Mouse (Mus musculus) heart, adult 2 months (tissue): ENCODE measurements around the gene Ttyh3. TPM values are rescaled to one million over a fixed set of nuclear protein-coding genes. Genes with fewer than 3 reads are reported as not detected.

Source experiments
- DNase-seq, 2 experiments: peaks; one replicate each; pipeline ENCODE4 v3.0.0; 2021
- H3K27ac ChIP-seq: fragments of 200-600 bp; 2 replicates; pipeline ENCODE4 v1.8.1; 2022
- H3K27me3 ChIP-seq: fragments of 200-500 bp; 2 replicates; pipeline ENCODE4 v1.6.1; 2012; ENCODE audit warnings: mild to moderate bottlenecking, low read length, inconsistent platforms, mixed read lengths; ENCODE audit not compliant: control insufficient read depth, insufficient read depth
- H3K36me3 ChIP-seq: fragments of 200-500 bp; 2 replicates; pipeline ENCODE4 v1.6.1; 2012; ENCODE audit warnings: low read length, inconsistent platforms; ENCODE audit not compliant: control insufficient read depth, insufficient read depth
- H3K4me1 ChIP-seq: fragments of 200-500 bp; 2 replicates; pipeline ENCODE4 v1.6.1; 2011; ENCODE audit warnings: low read length; ENCODE audit not compliant: control insufficient read depth, insufficient read depth
- H3K4me3 ChIP-seq: fragments of 200-600 bp; 2 replicates; pipeline ENCODE4 v1.8.1; 2022
- H3K79me2 ChIP-seq: fragments of 200-500 bp; replicated peaks from 2 replicates; pipeline ENCODE4 v1.6.1; 2012; ENCODE audit warnings: mild to moderate bottlenecking, inconsistent platforms, low read length, moderate library complexity, mixed read lengths; ENCODE audit not compliant: control insufficient read depth, insufficient read depth
- H3K9ac ChIP-seq: fragments of 200-500 bp; 2 replicates; pipeline ENCODE4 v1.6.1; 2012; ENCODE audit warnings: low read depth, mild to moderate bottlenecking, control low read depth, inconsistent platforms, low read length, mixed read lengths
- CTCF ChIP-seq: fragments of 200-600 bp; IDR thresholded peaks from 2 replicates; pipeline ENCODE4 v1.8.1; 2022; ENCODE audit warnings: antibody characterized with exemption, mild to moderate bottlenecking, moderate library complexity
- EP300 ChIP-seq: fragments of 200-500 bp; IDR thresholded peaks from 2 replicates; pipeline ENCODE4 v1.6.1; 2011; ENCODE audit warnings: low read depth, low read length, control low read depth; ENCODE audit not compliant: insufficient read depth
- POLR2A ChIP-seq: fragments of 200-500 bp; IDR thresholded peaks from 2 replicates; pipeline ENCODE4 v1.6.1; 2011; ENCODE audit warnings: mild to moderate bottlenecking, low read depth, low read length, control low read depth; ENCODE audit not compliant: insufficient read depth
- WGBS: fragments of 180-500 bp; shearing (Covaris S2); methylation state at CpG from one replicate; pipeline ENCODE4 v1.1.7; 2018; 5-methylcytosine and 5-hydroxymethylcytosine counted together
- intact Hi-C: fragments of 180-260 bp; cut with DNase I; formaldehyde crosslinking; loops from one replicate; pipeline ENCODE4 v1.15.1; 2025
- polyA plus RNA-seq: library from polyadenylated mRNA; depleted of rRNA; stranded (reverse); fragments of >200 nt; gene quantifications from 2 replicates; pipeline ENCODE4 v1.2.3, GENCODE M21; 2012
- total RNA-seq, 2 experiments: library from RNA; stranded (reverse); gene quantifications; 2 replicates each; pipeline ENCODE4 v1.2.3; 2021

Ttyh3 gene
- total and polyA plus RNA-seq, 3 experiments, result 10.6 to 14.6 (median 11.0) TPM

- H3K27me3 ChIP-seq, result no peaks in the 10 kb centered on the region
- H3K4me1 ChIP-seq, result peaks cover 3% of the 10 kb centered on the region; the same call in 1 of the 2 replicates
- intact Hi-C loops, result loop anchor here (2.0 kb wide), 1 partner anchor 123 kb away; no protein-coding TSS in a partner anchor
- TF ChIP-seq EP300, result peak; percentile 27; the same call in 1 of the 2 replicates
- peak; percentile 85 for TF ChIP-seq CTCF
- no peak for TF ChIP-seq POLR2A
- H3K79me2 ChIP-seq, result no peaks in the 10 kb centered on the region
- WGBS, result 42% methylated on average over 7 of the region's 7 CpGs
- no peaks in the 10 kb centered on the region for H3K36me3 ChIP-seq
- DNase-seq, result peak; percentile 69 to 70
- no peak overlapping the region for H3K4me3 ChIP-seq
- H3K9ac ChIP-seq, result no peak overlapping the region
- no peak overlapping the region for H3K27ac ChIP-seq
These were observed 14.9 kb upstream of the Ttyh3 start for GRCm38 (mm10) chr5:140663621-140664180.

DNA sequence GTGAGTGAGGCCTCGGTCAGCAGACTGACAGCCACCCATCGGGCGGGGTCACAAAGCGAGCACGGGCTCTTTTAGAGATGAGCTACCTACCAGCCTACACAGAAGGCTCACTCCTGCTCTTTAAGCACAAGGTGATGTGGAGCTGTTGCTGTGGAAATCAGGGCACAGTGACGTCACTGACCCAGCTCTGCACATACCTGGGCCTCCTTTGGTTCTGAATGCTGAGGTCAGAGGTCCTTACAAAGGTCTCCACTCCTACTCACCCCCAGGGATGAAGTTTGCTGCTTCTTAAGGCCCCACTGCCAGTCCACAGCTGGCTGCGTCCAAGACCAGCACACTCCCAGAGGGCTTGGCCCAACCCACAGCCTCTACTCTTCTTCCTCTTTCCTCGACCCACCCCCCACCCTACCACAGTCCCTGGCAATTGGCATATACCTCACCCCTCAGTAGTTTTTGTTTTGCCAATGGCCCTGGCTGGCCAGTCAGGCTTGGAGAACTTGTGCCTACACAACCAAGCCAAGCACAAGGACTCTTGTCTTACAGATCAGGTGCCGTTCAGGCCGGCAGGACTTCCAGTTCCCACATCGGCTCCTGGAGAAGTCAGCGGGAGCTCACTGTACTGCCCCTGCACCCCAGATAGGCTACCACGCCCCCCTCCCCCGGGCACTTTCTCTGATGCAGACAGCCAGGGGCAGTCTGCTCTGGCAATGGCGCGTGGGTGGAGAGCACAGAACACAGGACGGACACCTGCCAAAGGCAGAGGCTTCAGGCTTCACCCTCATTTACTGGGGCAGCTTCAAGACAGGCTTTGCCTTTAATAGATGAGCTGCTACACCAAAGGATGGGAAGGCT is 14.1 kb upstream of the Ttyh3 start:
- TF ChIP-seq EP300 (no peak), POLR2A (no peak), CTCF (no peak)
- no peak overlapping the region for H3K9ac ChIP-seq
- intact Hi-C loops, result no loop called here
- no peaks in the 10 kb centered on the region for H3K36me3 ChIP-seq
- peaks cover 3% of the 10 kb centered on the region; the same call in 1 of the 2 replicates for H3K4me1 ChIP-seq
- peak in 1 of 2 experiments; percentile 27 for DNase-seq
- WGBS, result 68% methylated on average over 17 of the region's 17 CpGs
- no peak overlapping the region for H3K4me3 ChIP-seq
- H3K79me2 ChIP-seq, result no peaks in the 10 kb centered on the region
- H3K27me3 ChIP-seq, result no peaks in the 10 kb centered on the region
- no peak overlapping the region for H3K27ac ChIP-seq

DNA sequence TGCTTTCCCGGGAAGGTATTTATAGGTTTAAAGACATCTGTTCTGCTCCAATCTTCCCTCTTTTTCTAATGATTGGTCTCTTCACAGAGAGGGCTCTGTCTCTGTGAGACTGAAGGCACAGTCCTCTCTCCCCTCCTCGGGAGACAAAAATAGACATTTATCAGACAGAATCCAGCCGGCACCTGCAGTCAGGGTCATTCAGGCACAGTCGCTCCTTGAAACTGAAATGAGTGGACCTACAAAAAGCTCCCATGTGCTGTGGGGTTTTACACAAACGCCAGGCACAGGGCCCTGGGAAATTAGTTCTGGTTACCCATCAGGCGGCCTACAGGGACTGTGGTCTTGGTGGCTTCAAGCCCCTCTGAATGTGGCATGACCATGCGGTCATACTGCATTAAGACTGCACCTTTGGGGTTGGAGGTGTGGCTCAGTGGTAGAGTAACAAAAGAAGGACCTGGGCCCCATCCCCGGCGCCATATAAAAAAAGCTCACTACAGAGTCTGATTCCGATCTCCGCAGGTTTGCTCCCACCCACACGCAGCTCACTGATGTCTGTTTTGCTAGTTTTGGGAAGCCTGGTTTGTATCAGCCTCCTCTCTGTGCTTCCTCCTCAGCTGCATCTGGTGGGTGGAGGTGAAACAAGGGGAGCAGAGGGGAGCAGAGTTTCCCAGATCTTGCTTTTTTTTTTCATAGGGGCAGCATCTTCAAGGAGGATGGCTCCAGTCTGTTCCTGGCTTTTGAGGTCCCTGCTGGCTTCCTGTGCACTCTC is 13.2 kb upstream of the Ttyh3 start:
- Histone ChIP-seq H3K27ac (no peak overlapping the region), H3K36me3 (no peaks in the 10 kb centered on the region), H3K4me3 (no peak overlapping the region), H3K9ac (no peak overlapping the region), H3K4me1 (peaks cover 3% of the 10 kb centered on the region; the same call in 1 of the 2 replicates), H3K27me3 (no peaks in the 10 kb centered on the region), H3K79me2 (no peaks in the 10 kb centered on the region)
- intact Hi-C loops, result no loop called here
- WGBS, result 46% methylated on average over 12 of the region's 12 CpGs
- no peak for DNase-seq
- no peak for TF ChIP-seq POLR2A

DNA sequence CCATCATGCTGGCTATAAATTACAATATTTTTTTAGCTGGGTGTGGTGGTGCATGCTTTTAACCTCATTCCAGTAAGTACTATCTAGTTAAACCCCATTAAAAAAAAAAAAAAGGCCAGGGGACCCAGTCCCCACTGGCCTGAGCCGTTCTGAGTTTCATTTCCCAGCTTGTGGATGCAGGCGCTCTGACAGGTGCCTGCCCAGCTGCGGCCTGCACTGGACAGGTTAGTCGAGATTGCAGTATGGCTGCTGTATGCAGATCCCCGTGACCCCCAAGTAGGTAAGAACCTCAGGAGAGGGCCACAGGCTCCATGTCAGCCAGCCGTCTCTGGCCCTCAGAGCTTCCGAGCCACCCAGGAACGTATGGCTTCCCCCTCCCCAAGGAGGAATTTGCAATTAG is 12.6 kb upstream of the Ttyh3 start:
- intact Hi-C loops, result no loop called here
- no peaks in the 10 kb centered on the region for H3K36me3 ChIP-seq
- 59% methylated on average over 8 of the region's 8 CpGs for WGBS
- TF ChIP-seq CTCF (no peak), POLR2A (no peak), EP300 (no peak)
- no peak overlapping the region for H3K9ac ChIP-seq
- H3K27ac ChIP-seq, result no peak overlapping the region
- peaks cover 3% of the 10 kb centered on the region; the same call in 1 of the 2 replicates for H3K4me1 ChIP-seq
- no peaks in the 10 kb centered on the region for H3K27me3 ChIP-seq
- no peaks in the 10 kb centered on the region for H3K79me2 ChIP-seq
- no peak overlapping the region for H3K4me3 ChIP-seq
- no peak for DNase-seq

- 50% methylated on average over 1 of the region's 1 CpGs for WGBS
- Histone ChIP-seq H3K27ac (no peak overlapping the region), H3K36me3 (no peaks in the 10 kb centered on the region), H3K27me3 (no peaks in the 10 kb centered on the region), H3K9ac (no peak overlapping the region), H3K4me3 (no peak overlapping the region), H3K79me2 (no peaks in the 10 kb centered on the region), H3K4me1 (peaks cover 3% of the 10 kb centered on the region; the same call in 1 of the 2 replicates)
- no peak for DNase-seq
- intact Hi-C loops, result no loop called here
- TF ChIP-seq POLR2A (no peak), CTCF (no peak), EP300 (no peak)
These were observed 11.6 kb upstream of the Ttyh3 start for GRCm38 (mm10) chr5:140660398-140660797.
